Mouse (Mus musculus) MEL (cell line): ENCODE results near the gene Foxn4.

Experiments used
- BHLHE40 ChIP-seq: IDR thresholded peaks from 2 replicates; pipeline ENCODE4 v1.6.1; 2012; ENCODE audit warnings: low read depth, mild to moderate bottlenecking, inconsistent platforms, low read length, improper control_type of control experiment, borderline replicate concordance
- GATA1 ChIP-seq: IDR thresholded peaks from 2 replicates; pipeline ENCODE4 v1.6.1; 2011; ENCODE audit warnings: low read depth, low read length, improper control_type of control experiment

DNA sequence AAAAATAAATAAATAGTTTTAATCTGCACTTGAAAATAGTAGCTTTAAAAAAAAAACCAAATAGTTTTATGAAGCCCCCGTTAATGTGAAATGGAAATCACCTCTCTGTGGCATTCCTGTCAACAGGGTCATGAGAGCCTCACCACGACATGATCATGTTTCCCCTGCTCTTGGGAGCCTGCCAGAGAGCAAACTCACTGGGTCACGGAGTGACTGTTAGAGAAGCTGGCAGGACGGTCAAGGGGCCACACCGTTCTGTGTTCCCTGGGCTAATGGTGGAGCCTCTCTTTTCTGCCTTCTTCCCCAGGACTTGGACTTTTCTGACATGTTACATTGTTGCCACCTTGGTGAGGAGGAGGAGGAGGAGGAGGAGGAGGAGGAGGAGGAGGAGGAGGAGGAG, 32.9 kb upstream of the Foxn4 start:
- no peak for TF ChIP-seq GATA1
- no peak for TF ChIP-seq BHLHE40
